Mouse (Mus musculus) heart, embryonic 15.5 days (tissue): ENCODE data around the gene Olfr1406. TPM values are rescaled to one million over a fixed set of nuclear protein-coding genes. Genes with fewer than 3 reads are reported as not detected.

Experiments
- polyA plus RNA-seq: library from polyadenylated mRNA; unstranded; fragments of >200 nt; fragmentation: Nextera tagmentation; extraction: Ambion mirVana; gene quantifications from 2 replicates; pipeline ENCODE4 v1.2.1, GENCODE M21; 2015

The Olfr1406 gene
- polyA plus RNA-seq, 1 experiment from 2014 or later = not detected

Other genes starting within 250 kb of the Olfr1406 start
- not detected in 2 replicates for gene Olfr16, start 240.2 kb downstream of the Olfr1406 start, polyA plus RNA-seq
- not detected in 2 replicates for gene Olfr1408, start 53.3 kb downstream of the Olfr1406 start, polyA plus RNA-seq
- not detected in 2 replicates for gene Olfr218, start 7.2 kb upstream of the Olfr1406 start, polyA plus RNA-seq
- not detected in 2 replicates for gene Olfr1404, start 21.8 kb upstream of the Olfr1406 start, polyA plus RNA-seq
- not detected in 2 replicates for gene Fcer1a, start 36.6 kb upstream of the Olfr1406 start, polyA plus RNA-seq
- not detected in 2 replicates for gene Olfr418, start 75.4 kb upstream of the Olfr1406 start, polyA plus RNA-seq
- not detected in 2 replicates for gene Mptx2, start 87.1 kb upstream of the Olfr1406 start, polyA plus RNA-seq
- 0.60 and 1.8 TPM in 2 replicates for gene Ackr1, start 143.1 kb upstream of the Olfr1406 start, polyA plus RNA-seq
- gene Aim2, start 160.2 kb upstream of the Olfr1406 start, polyA plus RNA-seq = 1.1 and 2.7 TPM in 2 replicates
- 0.25 and 0.52 TPM in 2 replicates for gene Cadm3, start 177.1 kb upstream of the Olfr1406 start, polyA plus RNA-seq